Mouse (Mus musculus) lung, postnatal 14 days (tissue): ENCODE results near the gene Siglec1.
"Not testable (repeated sequence)": the region's sequence is repeated elsewhere in the genome, so short reads cannot be mapped to it uniquely, and the experiment has no call there.

Experiments used
- DNase-seq: peaks from one replicate; pipeline ENCODE4 v3.0.0; 2021

The Siglec1 gene

GRCm38 (mm10) chr2:131086667-131087390, at the start of gene Siglec1:
Gene Siglec1 (minus strand): TSS chr2:131086765.
- DNase-seq: no peak

- peak; percentile 0 for DNase-seq
These were observed 49.1 kb upstream of the Siglec1 start for GRCm38 (mm10) chr2:131135521-131136139.

DNA sequence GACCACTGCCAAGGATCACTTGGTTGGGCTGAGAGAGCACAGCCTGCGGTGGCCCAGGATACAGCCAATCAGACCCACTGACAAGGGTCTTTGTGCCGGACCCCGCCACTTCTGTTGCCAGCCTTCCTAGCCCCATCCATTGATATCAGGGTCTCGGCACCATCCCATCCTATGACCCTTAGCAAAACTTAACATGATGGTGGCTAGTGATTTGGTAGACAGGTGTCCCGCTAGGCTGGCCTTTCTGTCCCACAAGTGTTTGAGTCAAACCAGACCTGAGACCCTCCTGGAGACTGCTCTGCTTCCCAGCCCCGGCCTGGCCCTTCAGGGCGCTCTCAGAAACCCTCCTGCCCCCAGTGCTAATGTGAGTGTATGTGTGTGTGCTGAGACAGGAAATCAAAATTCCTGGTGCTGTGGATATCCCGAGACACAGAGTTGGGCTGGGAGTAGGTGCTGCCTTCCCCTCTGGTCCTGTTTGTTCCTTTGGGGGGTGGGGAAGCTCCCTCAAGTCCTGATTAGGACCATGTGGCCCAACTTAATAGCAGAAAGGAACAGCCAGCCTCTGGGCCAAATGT, 48.3 kb upstream of the Siglec1 start:
- peak; percentile 0 for DNase-seq

DNA sequence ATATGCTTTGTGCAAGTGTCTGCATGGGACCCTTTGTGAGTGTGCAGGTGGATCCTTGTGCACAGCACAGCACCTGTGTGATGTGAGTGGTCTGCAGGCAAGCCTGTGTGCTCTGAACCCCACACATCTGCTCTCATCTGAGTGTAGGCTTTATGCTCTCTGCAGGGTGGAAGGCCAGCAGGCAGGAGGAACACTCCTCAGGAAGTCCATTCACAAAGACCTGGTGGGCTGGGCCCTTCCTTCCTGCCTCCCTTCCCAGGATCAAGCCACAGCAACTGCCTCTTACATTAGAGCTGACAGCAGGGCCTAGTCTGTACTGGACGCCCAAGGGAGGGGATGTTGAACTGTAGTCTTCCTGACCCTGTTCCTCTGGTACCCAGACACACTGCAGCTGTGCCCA, 47.8 kb upstream of the Siglec1 start:
- DNase-seq: peak; percentile 66

DNA sequence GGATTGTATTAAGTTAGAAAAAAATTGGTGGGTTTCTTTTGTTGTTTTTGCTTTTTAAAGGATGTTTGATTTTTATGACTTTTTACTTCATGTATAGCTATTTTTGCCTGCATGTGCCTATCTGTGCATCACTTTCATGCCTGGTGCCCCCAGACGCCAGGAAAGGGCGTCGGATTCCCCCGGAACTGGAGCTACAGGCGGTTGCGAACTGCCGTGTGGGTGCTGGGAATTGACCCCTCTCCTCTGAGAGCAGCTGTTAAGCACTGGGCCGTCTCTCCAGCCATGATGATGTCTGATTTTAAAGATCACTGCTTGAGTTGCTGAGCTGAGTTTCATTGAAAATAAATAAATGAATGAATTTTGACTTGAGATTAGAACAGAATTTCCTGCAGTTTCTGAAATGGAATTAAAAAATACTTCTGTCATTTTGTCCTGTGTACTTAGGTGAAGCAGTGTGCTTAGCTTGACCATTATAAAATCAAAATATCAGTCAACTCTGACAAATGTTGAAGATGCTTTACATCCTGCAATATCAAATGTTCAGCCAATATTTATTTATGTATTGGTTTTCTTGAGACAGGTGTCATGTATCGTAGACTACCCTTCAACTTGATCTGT, 46.5 kb upstream of the Siglec1 start, which contains the start of gene Gm11037:
Gene Gm11037 (plus strand): TSS at position 568 of the 618 bp plus-strand sequence.
- DNase-seq: no peak

DNA sequence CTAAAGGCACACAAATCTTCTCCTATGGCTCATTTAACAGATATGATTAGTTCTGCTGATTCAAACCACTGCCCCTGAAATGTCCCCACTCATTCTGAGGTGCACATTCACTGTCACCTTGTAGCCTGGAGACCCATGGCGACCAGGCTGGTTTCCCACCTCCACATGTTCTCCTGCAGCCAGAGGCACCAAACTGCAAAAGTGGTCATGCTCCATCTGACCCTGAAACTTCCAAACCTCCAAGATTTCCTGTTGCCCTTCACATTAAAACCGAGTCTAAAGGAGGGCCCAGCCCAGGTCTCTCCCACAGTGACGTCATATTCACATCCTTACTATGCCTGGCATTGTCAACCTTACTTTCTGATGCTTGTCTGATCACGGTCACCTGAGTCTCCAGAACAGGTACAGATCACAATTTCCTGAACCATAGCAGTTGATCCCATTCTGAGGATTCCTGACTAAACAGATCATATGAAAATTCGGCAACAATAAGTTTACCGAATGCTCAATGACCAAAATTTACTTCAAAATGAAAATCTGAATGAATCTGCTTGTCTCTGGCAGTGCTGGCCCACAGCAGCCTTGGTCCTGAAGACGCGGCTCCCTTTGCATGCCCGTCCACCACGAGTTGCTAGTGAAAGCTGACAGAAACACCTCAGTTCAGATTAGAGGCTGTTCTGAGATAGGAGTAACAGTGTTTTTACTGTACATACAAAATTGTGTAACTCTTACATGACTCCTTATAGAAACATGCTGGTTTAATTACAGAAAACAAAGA, 45.7 kb upstream of the Siglec1 start:
- DNase-seq: no peak

DNA sequence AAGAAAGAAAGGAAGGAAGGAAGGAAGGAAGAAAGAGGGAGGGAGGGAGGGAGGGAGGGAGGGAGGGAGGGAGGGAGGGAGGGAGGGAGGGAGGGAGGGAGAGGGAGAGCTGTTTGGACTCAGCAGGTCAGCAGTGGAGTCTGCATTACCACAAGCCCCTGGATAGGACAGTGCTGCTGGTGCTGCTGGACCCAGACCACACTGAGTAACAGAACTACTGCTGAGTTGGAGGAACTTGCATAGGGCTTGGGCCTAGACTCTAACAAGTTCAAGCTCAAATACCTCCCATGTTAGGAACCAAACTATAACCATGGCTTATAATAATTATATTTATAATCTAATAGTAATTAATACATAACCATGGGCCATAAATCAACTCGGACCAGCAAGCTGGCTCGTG, 44.3 kb upstream of the Siglec1 start:
- no peak for DNase-seq

- no peak for DNase-seq
These were observed 43.3 kb upstream of the Siglec1 start for GRCm38 (mm10) chr2:131129836-131130235.

- no peak for DNase-seq
These were observed 42.1 kb upstream of the Siglec1 start for GRCm38 (mm10) chr2:131128636-131129157.

DNA sequence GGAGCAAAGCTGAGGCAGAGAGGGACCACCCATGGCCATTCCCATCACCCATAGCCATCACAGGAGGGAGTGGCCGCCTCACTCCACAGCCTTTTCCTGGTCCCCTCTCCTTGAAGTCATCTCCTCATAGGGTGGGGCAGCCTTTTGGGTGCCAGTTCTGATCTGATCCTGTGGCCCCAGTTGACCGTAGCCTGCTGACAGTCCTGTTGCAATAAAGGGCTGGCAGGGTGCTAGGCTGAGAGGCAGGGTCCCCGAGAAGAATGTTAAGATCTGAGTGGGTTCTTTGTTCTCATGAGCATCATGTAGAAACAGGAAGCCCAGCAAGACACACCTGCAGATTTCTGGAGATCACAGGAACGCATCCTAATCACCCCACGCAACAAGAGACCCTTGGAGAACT, 41.6 kb upstream of the Siglec1 start:
- no peak for DNase-seq

DNA sequence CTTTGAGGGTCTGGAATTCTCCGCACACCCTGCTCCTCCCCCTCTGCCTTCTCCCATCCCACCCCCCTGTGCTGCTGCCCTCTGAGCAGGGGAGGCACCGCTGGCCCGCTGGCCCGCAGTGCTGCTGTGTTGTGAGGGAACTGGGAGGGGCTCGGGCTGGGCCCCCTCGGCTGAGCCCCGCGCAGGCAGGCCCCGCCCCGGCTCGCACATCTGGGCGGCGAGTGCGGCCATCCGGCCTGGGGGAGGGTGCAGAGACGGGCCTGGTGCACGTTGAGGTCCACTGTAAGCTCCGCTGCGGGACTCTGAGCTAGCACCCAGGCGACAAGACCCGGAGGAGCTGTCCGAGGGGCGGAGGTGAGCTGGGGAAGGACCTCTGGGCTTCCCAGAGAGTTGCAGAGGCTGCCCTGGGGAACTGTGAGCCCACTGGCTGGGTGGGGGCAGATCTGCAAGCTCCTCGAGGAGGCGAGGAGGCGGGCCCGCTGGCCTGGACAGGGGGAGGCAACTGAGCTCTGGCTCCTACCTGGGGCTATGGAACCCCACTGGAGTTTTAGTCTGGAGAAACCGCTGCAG, 40.7 kb upstream of the Siglec1 start, which contains the start of gene Hspa12b:
Gene Hspa12b (plus strand): TSS at position 120 of the 570 bp plus-strand sequence.
- DNase-seq: peak; percentile 69

DNA sequence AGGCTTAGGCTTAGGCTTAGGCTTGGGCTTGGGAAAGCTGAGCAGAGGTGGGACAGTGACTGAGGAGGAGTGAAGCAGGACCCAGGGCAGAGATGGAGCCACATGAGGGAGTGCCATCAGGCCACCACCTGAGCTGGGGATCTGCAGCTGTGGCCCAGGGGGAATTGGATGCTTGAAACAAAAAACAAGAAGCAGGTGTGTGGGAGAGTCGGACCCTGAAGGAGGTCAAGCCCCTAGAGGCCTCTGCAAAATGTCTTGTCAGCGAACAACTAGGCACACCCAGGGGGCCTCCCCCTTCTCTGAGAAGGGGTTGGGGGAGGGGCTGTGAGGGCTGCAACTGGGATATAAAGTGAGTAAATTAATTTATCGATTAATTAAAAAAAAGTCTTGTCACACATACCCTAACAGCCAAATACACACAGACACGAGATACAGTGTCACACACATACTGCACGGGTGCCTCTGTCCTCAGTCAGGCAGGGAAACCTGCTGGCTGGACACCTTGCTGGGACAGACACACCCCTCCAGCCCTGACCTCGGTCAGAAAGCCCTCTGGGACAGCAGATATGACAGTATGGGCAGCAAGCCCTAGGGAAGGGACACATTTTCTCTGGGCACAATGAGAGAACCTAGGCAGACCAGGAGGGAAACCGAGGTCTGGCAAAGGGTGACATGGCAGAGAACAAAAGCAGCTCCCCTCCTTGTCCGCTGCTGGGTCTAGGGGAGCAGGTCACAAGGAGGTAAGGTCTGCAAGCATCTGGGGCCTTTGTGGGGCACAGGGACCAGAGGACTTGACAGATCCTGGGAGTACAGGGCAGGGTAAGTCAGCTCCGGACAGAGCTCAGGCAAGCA, 39.6 kb upstream of the Siglec1 start:
- no peak for DNase-seq

- DNase-seq: no peak
These were observed 38.8 kb upstream of the Siglec1 start for GRCm38 (mm10) chr2:131125157-131125963.

DNA sequence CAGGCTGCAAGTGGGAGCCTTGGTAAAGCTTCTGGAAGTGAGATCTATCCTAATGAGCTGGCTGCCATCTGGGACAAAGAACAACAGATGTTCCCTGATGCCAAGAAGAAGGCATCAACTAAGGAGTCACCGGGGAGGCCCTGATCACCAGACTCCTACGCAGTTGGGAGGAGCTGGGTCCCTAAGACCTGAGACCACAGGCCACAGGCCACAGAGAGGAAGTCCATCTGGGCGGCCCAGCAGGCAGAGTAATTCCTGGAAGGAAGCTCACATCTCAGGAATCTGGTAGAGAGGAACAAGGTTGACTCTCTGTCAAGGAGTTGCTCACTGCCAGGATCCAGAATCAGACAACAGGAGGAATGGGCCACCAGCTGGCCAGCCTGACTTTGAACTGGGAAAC, 37.6 kb upstream of the Siglec1 start:
- DNase-seq: no peak

- DNase-seq: no peak
These were observed 32.5 kb upstream of the Siglec1 start for GRCm38 (mm10) chr2:131118968-131119574.

- no peak for DNase-seq
These were observed 19.4 kb upstream of the Siglec1 start for GRCm38 (mm10) chr2:131105989-131106388.

DNA sequence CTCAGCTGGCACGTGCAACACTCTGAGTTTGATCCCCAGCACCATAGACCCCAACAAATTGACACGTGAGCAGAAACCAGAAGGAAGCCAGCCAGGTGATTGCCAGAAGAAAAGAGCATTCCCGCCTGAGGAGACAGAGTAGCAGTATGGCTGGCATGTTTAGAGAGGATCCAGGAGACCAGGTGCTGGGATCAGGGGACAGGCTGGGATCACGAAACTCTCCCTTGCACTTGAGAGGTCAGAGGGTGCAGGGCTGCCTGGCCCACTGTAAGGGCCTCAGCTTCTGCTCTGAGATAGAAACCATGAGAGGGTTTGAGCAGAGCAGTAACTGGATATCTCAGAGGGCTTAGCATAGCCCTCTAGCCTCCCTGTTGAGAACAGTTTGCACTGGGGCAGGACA, 18.5 kb upstream of the Siglec1 start:
- not testable (repeated sequence) for DNase-seq

DNA sequence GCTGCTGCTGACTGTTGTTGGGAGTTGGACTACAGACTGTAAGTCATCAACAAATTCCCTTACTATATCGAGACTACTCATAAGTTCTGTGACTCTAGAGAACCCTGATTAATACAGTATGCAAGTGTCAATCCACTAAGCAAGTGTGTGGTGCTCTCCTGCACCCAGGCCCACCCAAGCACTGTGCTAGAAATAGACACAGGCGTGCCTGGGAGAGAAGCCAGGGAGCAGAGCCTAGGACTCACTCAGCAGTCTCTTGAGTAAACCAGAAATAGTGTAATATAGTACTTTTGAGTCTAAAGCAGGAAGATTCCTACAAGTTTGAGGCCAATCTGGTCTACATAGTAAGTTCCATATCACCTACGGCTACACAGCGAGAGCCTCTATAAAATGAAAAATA, 17.5 kb upstream of the Siglec1 start:
- DNase-seq: no peak

DNA sequence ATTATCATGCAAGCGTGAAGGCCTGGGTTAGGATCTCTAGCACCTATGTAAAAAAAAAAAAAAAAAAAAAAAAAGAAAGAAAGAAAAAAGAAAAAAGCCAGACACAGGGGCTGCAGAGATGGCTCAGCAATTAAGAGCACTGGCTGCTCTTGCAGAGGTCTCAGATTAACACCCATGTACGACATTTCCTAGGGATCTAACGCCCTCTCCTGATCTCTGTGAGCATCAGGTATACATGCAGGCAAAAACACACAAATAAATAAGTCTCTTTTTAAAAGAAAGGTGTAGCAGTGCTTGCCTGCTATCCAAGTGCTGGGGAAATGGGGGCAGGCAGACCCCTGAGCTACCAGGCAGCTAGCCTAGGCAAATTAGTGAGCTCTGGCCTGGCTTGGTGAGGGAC, 15.0 kb upstream of the Siglec1 start:
- DNase-seq: no peak

DNA sequence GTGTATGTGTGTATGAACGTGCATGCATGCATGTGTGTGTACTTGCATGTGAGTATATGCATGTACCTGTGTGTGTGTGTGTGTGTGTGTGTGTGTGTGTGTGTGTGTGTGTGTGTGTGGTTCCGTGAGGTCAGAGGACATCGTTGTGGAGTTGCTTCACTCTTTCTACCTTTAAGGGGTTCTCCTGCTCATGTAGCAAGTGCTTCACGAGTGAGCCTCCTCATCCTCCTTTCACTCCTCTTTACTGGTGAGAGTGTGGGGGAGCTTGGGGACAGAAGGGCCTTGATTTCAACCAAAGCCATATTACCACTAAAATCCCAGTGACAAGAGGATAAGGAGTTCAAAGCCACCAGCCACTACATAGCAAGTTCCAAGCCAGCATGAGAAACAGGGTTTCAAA, 10.5 kb upstream of the Siglec1 start:
- DNase-seq: no peak
